8 mouse cellular contexts compared by ENCODE assay signal in genomic region chr11:102467041-102467631, GRCm38 (mm10). TPM values are rescaled to one million over a fixed set of nuclear protein-coding genes. Genes with fewer than 3 reads are reported as not detected.
DNase-seq lines count a peak whose midpoint lies in the region; ATAC-seq lines count a peak whose summit lies in the region.

No protein-coding gene starts in this region.

- no peaks in the 10 kb centered on the region for H3K79me2 ChIP-seq in macrophage (ENCODE audit: inconsistent target)

- H3K36me3 ChIP-seq in hindbrain, embryonic 16.5 days (ENCODE audit: control insufficient read depth, insufficient read depth, low read length), result no peaks in the 10 kb centered on the region
- H3K36me3 ChIP-seq in macrophage (ENCODE audit: inconsistent target), result no peaks in the 10 kb centered on the region

- peak; percentile 85 for DNase-seq in WW6 (ENCODE audit: low read depth, low spot score)
- peak; percentile 82 to 91 for DNase-seq in cerebellum, postnatal 4 days (ENCODE audit: low spot score in 2 of 2)
- DNase-seq in gastrocnemius, adult 18-20 months (ENCODE audit: low spot score), result peak; percentile 98
- DNase-seq in left cerebral cortex, adult 18-20 months (ENCODE audit: low spot score in 2 of 2), result peak; percentile 92 to 94
- peak; percentile 95 for DNase-seq in right cerebral cortex, adult 18-20 months
- peak; percentile 95 for DNase-seq in urinary bladder, postnatal 10 days (ENCODE audit: low spot score)

- H3K4me3 ChIP-seq in hindbrain, embryonic 16.5 days (ENCODE audit: low read length), result peak overlapping the region; percentile 49
- peak overlapping the region; percentile 16; the same call in 1 of the 2 replicates for H3K4me3 ChIP-seq in macrophage (ENCODE audit: inconsistent target)

- peaks cover 14% of the 10 kb centered on the region for H3K4me1 ChIP-seq in hindbrain, embryonic 16.5 days (ENCODE audit: control insufficient read depth, insufficient read depth, low read depth, low read length)

- no peaks in the 10 kb centered on the region for H3K9me3 ChIP-seq in hindbrain, embryonic 16.5 days (ENCODE audit: control insufficient read depth, low read length)

- H3K27me3 ChIP-seq in hindbrain, embryonic 16.5 days (replicated peaks; ENCODE audit: control insufficient read depth, insufficient read depth, low read length), result no peaks in the 10 kb centered on the region

- peak overlapping the region; percentile 53; the same call in 1 of the 2 replicates for H3K27ac ChIP-seq in hindbrain, embryonic 16.5 days (ENCODE audit: low read depth, low read length)
- no peak overlapping the region for H3K27ac ChIP-seq in macrophage

- peak overlapping the region; percentile 69 for H3K9ac ChIP-seq in hindbrain, embryonic 16.5 days (ENCODE audit: low read depth, low read length)

- peak overlapping the region; percentile 99 for H3K4me2 ChIP-seq in hindbrain, embryonic 16.5 days (ENCODE audit: low read length)

- ATAC-seq in hindbrain, embryonic 16.5 days, result peak; percentile 93

- under 1% methylated on average over 37 of the region's 37 CpGs for WGBS in hindbrain, embryonic 16.5 days
- WGBS in macrophage (ENCODE audit: missing documents), result under 1% methylated on average over 37 of the region's 37 CpGs

RNA-seq across cellular contexts. Expression of gene Itga2b, which starts 2.8 kb away (rescaled TPM):
- total RNA-seq in gastrocnemius, adult 18-20 months (2021), result 1 to 10 TPM in 1 of 2 experiments, under 1 TPM in 1; 0.64 to 1.4 TPM
- 9.4 and 13.1 TPM in 2 replicates for polyA plus RNA-seq in hindbrain, embryonic 16.5 days (2015; fragmentation: Nextera tagmentation; extraction: Ambion mirVana)
- 1 to 10 TPM; 3.3 to 3.9 TPM for total RNA-seq in left cerebral cortex, adult 18-20 months (2021)
- 10 to 100 TPM in 5 of 26 experiments, 1 to 10 TPM in 21; 1.4 to 20.3 (median 7.6) TPM for total RNA-seq in macrophage (2018; cell fraction: chromatin; rRNA removed)
- under 1 TPM; 0.14 to 0.82 (median 0.40) TPM for total RNA-seq in macrophage (2018; cell fraction: cytosol; rRNA removed)
- total RNA-seq in macrophage (2018; cell fraction: nucleus; rRNA removed), result 10 to 100 TPM in 1 of 26 experiments, 1 to 10 TPM in 25; 1.1 to 10.0 (median 2.9) TPM
- 0.73 to 0.90 TPM (median 0.79 TPM) in 3 replicates for polyA plus RNA-seq in macrophage (2018)

RNA-seq across cellular contexts. Expression of gene Fam171a2, which starts 19.7 kb away (rescaled TPM):
- total RNA-seq in gastrocnemius, adult 18-20 months (2021), result 1 to 10 TPM in 1 of 2 experiments, under 1 TPM in 1; 0.62 to 1.1 TPM
- 17.8 and 17.9 TPM in 2 replicates for polyA plus RNA-seq in hindbrain, embryonic 16.5 days (2015; fragmentation: Nextera tagmentation; extraction: Ambion mirVana)
- total RNA-seq in left cerebral cortex, adult 18-20 months (2021), result 100 to 1,000 TPM; 113 to 133 TPM
- 1 to 10 TPM in 1 of 26 experiments, not detected in 25; 1.6 TPM for total RNA-seq in macrophage (2018; cell fraction: chromatin; rRNA removed)
- under 1 TPM in 14 of 26 experiments, not detected in 12; 0.03 to 0.24 (median 0.08) TPM for total RNA-seq in macrophage (2018; cell fraction: cytosol; rRNA removed)
- under 1 TPM in 5 of 26 experiments, not detected in 21; 0.17 to 0.82 (median 0.22) TPM for total RNA-seq in macrophage (2018; cell fraction: nucleus; rRNA removed)
- polyA plus RNA-seq in macrophage (2018), result not detected in 3 replicates

RNA-seq across cellular contexts. Expression of gene Grn, which starts 37.0 kb away (rescaled TPM):
- total RNA-seq in gastrocnemius, adult 18-20 months (2021), result 10 to 100 TPM; 17.1 to 20.7 TPM
- 95.4 and 100 TPM in 2 replicates for polyA plus RNA-seq in hindbrain, embryonic 16.5 days (2015; fragmentation: Nextera tagmentation; extraction: Ambion mirVana)
- 10 to 100 TPM; 55.8 to 58.9 TPM for total RNA-seq in left cerebral cortex, adult 18-20 months (2021)
- total RNA-seq in macrophage (2018; cell fraction: chromatin; rRNA removed), result 1,000 to 10,000 TPM in 12 of 26 experiments, 100 to 1,000 TPM in 14; 345 to 1,522 (median 924) TPM
- total RNA-seq in macrophage (2018; cell fraction: cytosol; rRNA removed), result 1,000 to 10,000 TPM; 1,882 to 3,575 (median 2,639) TPM
- 1,000 to 10,000 TPM; 1,350 to 6,127 (median 3,859) TPM for total RNA-seq in macrophage (2018; cell fraction: nucleus; rRNA removed)
- polyA plus RNA-seq in macrophage (2018), result 2,366 to 2,992 TPM (median 2,461 TPM) in 3 replicates

RNA-seq across cellular contexts. Expression of gene Slc25a39, which starts 59.4 kb away (rescaled TPM):
- 10 to 100 TPM; 61.2 to 62.0 TPM for total RNA-seq in gastrocnemius, adult 18-20 months (2021)
- 182 and 187 TPM in 2 replicates for polyA plus RNA-seq in hindbrain, embryonic 16.5 days (2015; fragmentation: Nextera tagmentation; extraction: Ambion mirVana)
- total RNA-seq in left cerebral cortex, adult 18-20 months (2021), result 10 to 100 TPM; 60.6 to 73.2 TPM
- total RNA-seq in macrophage (2018; cell fraction: chromatin; rRNA removed), result 10 to 100 TPM; 10.5 to 51.0 (median 31.0) TPM
- 100 to 1,000 TPM in 24 of 26 experiments, 10 to 100 TPM in 2; 96.4 to 143 (median 128) TPM for total RNA-seq in macrophage (2018; cell fraction: cytosol; rRNA removed)
- 10 to 100 TPM; 21.5 to 59.2 (median 42.2) TPM for total RNA-seq in macrophage (2018; cell fraction: nucleus; rRNA removed)
- polyA plus RNA-seq in macrophage (2018), result 110 to 131 TPM (median 120 TPM) in 3 replicates

Comparison
In these comparisons a context has a peak if more than half of its experiments do, and no peak if none do; other contexts are left out.
1. RNA of gene Fam171a2, which starts 19.7 kb away (total RNA-seq): 113 to 133 TPM in left cerebral cortex, adult 18-20 months; 0.62 to 1.1 TPM in gastrocnemius, adult 18-20 months; every median in the first group is over 10 times any median in the second.
2. Peak in every context shown above with its lines, with median percentiles within 50 percentile points of each other: DNase-seq.